Mouse (Mus musculus) spleen, postnatal 4 days (tissue): ENCODE measurements around the gene Cd37.
A peak's percentile ranks its signal among the peaks of the same experiment; 100 is the strongest.

Experiments used
- DNase-seq, 2 experiments: peaks; one replicate each; pipeline ENCODE4 v3.0.0; 2022; ENCODE audit warnings: low spot score in 2 of 2

The Cd37 gene

GRCm38 (mm10) chr7:45204380-45205143 lies 34.4 kb downstream of the Cd37 start, which contains the start of gene Ccdc155:
Gene Ccdc155 (minus strand): TSS chr7:45204892.
- DNase-seq: peak; percentile 82 to 89

GRCm38 (mm10) chr7:45202654-45203053 lies 36.3 kb downstream of the Cd37 start:
- no peak for DNase-seq

- DNase-seq: no peak
These were observed 40.0 kb downstream of the Cd37 start for GRCm38 (mm10) chr7:45198961-45199360.

GRCm38 (mm10) chr7:45198435-45198834 lies 40.5 kb downstream of the Cd37 start:
- DNase-seq: peak in 1 of 2 experiments; percentile 48

- no peak for DNase-seq
These were observed 41.9 kb downstream of the Cd37 start for GRCm38 (mm10) chr7:45196994-45197393.

GRCm38 (mm10) chr7:45196176-45196535 lies 42.8 kb downstream of the Cd37 start:
- no peak for DNase-seq

DNA sequence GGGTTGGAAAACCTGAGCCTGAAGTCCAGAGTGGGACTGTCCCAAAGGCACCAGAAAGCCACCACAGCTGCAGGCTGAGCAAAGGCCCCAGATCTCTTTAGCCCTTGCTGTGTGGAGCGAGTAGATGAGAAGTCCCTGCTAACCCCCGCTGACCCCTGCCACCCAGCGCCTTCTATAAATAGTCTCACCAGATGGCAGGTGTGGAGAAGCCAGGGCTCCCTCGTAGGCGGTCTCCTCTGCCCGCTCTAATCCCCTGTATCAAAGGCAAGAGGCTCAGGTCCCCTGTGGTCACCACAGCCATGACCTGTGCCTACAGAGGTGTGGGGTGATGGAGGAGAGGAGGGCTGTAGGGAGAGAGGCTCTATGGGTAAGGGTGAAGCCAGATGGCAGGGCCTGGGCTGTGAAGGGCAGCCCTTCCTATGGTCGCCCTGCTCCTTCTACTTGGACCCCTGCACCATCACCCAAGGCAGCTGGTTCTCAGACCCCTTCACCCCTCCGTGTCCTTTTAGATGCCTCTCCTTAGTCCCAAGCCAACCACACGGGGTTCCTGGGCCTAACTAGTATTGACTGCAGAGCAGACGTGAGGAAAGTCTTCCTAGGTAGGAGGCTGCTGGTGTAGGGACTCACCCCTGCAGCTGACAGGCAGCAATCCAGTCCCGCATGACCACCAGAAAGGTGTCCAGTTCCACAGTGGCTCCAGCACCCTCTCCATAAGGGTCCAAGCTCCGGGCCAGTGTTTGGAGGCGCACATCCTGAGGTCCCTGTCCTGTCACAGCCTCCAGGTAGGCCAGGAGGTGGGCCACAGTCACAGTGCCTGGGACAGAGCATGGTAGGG lies 43.4 kb downstream of the Cd37 start:
- no peak for DNase-seq

DNA sequence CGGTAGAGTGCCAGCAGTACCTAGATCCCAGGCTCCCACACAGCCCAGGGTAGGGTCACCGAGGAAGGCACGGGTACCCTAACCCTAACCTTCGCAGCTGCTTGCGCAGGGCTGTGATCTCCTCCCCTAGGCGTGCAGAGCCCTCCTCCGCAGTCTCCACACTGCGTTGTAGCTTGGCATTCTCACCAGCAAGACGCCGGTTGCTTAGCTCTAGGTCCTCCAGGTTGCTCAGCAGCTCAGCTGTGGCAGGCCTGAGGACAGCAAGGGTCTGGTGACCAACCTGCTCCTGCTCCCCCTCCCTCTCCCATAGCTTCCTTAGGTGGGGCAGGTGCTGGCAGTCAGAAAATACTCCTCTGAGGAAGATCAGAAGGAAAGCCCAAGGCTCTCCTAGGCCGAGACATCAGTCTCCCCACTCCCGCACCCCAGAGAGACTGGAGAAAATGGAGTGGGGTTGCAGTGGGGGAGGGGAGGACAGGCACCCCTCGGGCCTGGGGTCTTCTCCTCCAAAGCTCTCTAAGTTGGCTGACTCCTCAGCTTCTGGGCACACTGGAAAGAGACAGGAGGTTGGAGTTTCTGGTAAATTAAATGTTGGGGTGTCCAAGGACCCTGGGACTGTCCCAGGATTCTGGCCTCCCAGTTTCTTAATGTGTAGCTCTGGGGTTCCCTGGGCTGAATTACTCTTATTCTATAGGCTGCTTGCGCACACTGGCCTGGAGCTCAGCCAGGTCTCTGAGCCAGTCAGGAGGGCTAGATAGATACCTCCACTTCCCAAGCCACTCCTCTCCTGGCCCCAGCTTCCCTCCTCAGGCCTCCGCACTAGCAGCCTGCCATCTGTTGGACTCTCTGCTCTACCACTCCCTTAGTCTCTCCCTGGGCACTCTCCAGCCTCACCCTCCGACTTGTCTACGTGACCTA lies 44.8 kb downstream of the Cd37 start:
- DNase-seq: no peak

- no peak for DNase-seq
These were observed 45.5 kb downstream of the Cd37 start for GRCm38 (mm10) chr7:45193406-45193805.

DNA sequence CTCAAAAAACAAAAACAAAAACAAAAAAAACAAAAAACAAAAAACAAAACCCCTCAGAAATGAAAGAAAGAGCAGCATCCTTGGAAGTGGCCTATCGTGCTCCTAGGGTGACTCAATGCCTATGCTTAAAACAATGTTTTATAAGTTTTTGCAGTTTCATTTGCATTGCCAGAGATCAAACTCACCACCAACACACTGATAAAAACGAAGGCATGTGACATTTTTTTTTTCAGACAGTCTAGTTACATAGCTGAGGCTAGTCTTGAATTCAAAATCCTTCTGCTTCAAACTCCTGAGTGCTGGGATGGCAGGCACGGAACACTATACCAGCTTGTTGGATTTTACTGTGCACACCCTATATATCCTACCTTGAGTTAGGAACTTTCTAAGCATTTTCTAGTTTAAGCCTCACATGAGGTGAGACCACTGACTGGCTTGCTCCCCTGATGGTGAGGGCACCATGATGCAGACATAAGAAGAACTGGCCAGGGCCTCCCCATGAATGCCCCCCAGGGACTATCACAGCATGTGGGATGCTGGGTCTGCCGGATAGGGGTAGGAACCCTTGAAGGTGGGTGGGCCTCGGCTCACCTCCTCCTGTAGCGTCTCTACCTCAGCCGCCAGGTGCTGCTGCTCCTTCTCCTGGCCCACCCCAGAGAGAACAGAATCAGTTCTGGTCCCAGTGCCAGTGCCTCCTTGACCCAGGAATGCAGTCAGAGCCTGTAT lies 46.2 kb downstream of the Cd37 start:
- DNase-seq: no peak

GRCm38 (mm10) chr7:45191803-45192363 lies 47.0 kb downstream of the Cd37 start:
- no peak for DNase-seq

DNA sequence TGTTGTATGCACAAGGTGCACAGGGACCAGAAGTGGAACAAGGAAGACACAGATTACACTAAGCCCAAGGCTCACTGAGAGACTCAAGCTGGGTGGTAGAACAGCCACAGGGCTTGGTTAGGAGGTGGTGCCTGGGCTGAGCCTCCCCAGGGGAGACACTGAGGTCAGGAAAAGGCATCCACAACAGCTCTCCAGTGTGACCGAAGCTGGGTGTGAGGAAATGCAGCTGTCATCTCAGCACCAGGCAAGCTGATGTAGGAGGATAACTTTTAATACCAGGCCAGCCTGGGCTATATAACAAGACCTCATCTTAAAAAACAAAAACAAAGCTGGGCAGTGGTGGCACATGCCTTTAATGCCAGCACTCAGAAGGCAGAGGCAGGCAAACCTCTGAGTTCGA lies 47.8 kb downstream of the Cd37 start:
- DNase-seq: no peak

DNA sequence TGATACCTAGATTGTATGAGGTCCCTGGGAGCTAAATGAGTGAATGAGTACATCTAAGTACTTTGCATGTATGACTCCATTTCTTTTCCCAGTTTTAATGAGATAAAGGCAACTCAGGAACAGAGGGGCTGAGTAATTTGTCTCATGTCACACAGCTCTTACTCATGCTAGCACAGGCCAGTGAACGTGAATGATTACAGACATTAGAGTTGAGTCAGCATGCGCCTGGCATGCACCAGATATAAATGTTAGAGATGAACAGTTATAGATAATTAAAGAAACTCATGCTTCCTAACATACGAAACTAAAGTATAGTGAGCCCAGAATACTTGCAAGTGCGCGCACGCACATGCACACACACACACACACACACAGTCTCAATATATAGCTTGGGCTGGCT lies 48.7 kb downstream of the Cd37 start:
- DNase-seq: no peak

DNA sequence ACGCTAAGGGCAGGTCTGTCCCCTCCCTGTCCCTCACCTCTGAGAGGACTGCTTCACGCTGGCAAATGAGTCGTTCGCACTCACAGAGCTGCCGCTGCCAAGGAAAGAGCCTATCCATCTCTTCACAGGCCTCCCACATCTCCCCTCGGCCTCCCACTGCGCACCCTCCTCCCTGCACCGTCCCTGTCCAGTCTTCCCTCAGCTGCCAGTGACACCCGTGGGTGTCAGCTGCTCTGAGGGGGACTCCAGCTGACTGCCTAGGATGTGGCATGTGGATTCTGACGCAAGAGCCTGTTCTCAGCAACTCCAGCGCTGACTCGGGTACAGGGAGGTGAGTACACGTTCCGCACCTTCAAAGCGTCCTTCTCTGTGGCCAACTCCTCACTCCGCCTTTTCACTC lies 49.3 kb downstream of the Cd37 start:
- DNase-seq: no peak

DNA sequence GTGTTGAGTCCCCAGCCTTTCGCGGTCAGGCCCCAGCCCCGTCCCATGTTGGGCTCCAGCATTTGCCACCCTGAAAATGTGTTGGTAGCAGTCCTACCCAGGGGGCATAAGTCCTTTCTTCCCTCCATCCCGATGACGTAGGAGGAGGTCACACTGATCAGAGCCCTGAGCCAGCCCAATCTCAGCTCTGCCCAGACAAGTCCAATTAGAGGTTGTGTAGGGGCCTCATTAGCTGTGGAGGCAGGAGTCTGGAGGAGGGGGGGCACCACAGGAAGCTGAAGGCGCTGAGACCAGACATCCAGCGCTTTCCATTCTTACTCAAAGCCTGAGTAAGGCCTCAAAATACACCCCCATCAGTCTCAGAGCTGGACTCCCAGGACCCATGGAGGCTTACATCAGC lies 53.0 kb downstream of the Cd37 start:
- DNase-seq: no peak

DNA sequence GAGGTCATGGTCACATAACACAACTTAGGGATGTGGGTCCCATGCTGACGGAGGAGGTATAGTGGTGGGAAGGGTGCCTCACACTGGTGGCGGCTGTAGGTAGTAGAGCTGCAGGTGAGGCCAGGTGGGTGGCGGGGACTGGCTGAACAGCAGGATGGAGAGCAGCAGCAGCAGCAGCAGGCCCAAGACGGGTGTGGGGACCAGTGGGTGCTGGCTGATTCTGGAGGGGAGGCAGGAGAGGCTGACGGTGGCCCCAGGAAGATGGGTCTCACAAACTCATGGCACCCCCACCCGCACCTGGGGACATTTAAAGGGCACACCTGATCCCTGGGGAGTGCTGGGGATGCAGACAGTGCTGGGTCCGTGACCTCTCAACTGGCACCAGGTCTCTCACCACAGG lies 55.2 kb downstream of the Cd37 start:
- no peak for DNase-seq
